Mouse (Mus musculus) limb, embryonic 14.5 days (tissue): ENCODE data around the gene Dcp1a. TPM values are rescaled to one million over a fixed set of nuclear protein-coding genes. Genes with fewer than 3 reads are reported as not detected.
A peak's percentile ranks its signal among the peaks of the same experiment; 100 is the strongest.

Experiments
- ATAC-seq: fragments of 200-750 bp; cut with Nextera tagmentation; 2 replicates; pipeline ENCODE4 v1.8.0; 2017; ENCODE audit warnings: low read depth, moderate number of reproducible peaks, moderate TSS enrichment; ENCODE audit not compliant: low FRiP score
- DNase-seq: peaks from one replicate; pipeline ENCODE4 v3.0.0-alpha.2; 2015; ENCODE audit warnings: low spot score
- H3K27ac ChIP-seq: fragments of 300-500 bp; sonication (generic); replicated peaks from 2 replicates; pipeline ENCODE4 v1.5.1; 2014; ENCODE audit warnings: low read depth, mild to moderate bottlenecking, low read length, moderate library complexity, mixed read lengths
- H3K27me3 ChIP-seq: fragments of 300-500 bp; sonication (generic); 2 replicates; pipeline ENCODE4 v1.6.1; 2014; ENCODE audit warnings: low read length, mixed read lengths; ENCODE audit not compliant: control insufficient read depth, insufficient read depth
- H3K36me3 ChIP-seq: fragments of 300-500 bp; sonication (generic); 2 replicates; pipeline ENCODE4 v1.6.1; 2014; ENCODE audit warnings: mild to moderate bottlenecking, low read length, moderate library complexity, mixed read lengths; ENCODE audit not compliant: control insufficient read depth, insufficient read depth
- H3K4me1 ChIP-seq: fragments of 300-500 bp; sonication (generic); 2 replicates; pipeline ENCODE4 v1.6.1; 2014; ENCODE audit warnings: antibody characterized with exemption, low read length, mixed read lengths; ENCODE audit not compliant: control insufficient read depth, insufficient read depth
- H3K4me2 ChIP-seq: fragments of 300-500 bp; sonication (generic); replicated peaks from 2 replicates; pipeline ENCODE4 v1.6.1; 2014; ENCODE audit warnings: low read depth, mild to moderate bottlenecking, low read length, moderate library complexity; ENCODE audit not compliant: severe bottlenecking
- H3K4me3 ChIP-seq: fragments of 300-500 bp; sonication (generic); replicated peaks from 2 replicates; pipeline ENCODE4 v1.5.1; 2014; ENCODE audit warnings: low read length
- H3K9ac ChIP-seq: fragments of 300-500 bp; sonication (generic); 2 replicates; pipeline ENCODE4 v1.6.1; 2014; ENCODE audit warnings: mild to moderate bottlenecking, low read depth, low read length, moderate library complexity; ENCODE audit not compliant: severe bottlenecking
- H3K9me3 ChIP-seq: fragments of 300-500 bp; sonication (generic); 2 replicates; pipeline ENCODE4 v1.6.1; 2016; ENCODE audit warnings: low read length; ENCODE audit not compliant: control insufficient read depth
- POLR2A ChIP-seq: fragments of 200-500 bp; IDR thresholded peaks from 2 replicates; pipeline ENCODE4 v1.8.0; 2012; ENCODE audit warnings: inconsistent platforms, mild to moderate bottlenecking, moderate library complexity, borderline replicate concordance; ENCODE audit not compliant: insufficient read depth, insufficient read length; ENCODE audit errors: extremely low read depth
- WGBS: fragments of 180-500 bp; shearing (Covaris S2); extraction: QIAGEN DNeasy Blood & Tissue Kit; methylation state at CpG from one replicate; pipeline ENCODE4 v1.1.7; 2014; 5-methylcytosine and 5-hydroxymethylcytosine counted together
- polyA plus RNA-seq, 2 experiments: library from polyadenylated mRNA; depleted of rRNA in 1 of 2; stranded (reverse) in 1 of 2; unstranded in 1 of 2; fragments of >200 nt; fragmentation: Nextera tagmentation in 1 of 2; extraction: Ambion mirVana in 1 of 2; gene quantifications; 2 replicates each; pipeline versions ENCODE4 v1.2.1 to v1.2.3; 2012 to 2014

Dcp1a gene
- polyA plus RNA-seq, 2 experiments = 24.8 to 40.5 TPM

DNA sequence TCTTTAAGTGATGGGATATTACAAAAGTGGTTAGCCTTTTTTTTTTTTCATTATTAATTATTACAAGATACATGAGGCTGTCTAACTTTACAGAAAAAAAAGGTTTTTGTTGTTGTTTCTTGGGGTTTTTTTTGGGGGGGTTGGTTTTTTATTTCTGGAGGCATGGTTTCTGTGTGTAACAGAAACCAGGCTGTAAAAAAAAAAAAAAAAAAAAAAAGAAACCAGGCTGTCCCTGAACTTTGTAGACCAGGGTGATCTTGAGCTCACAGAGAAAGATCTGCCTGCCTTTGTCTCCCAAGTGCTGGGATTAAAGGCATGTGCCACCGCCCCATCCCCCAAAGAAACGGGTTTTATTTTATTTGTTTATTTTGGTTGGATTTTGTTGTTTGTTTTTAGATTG, 72.6 kb downstream of the Dcp1a start:
- Histone ChIP-seq H3K9ac (no peak overlapping the region), H3K27me3 (no peaks in the 10 kb centered on the region), H3K4me1 (peaks cover 26% of the 10 kb centered on the region), H3K36me3 (peaks cover 7% of the 10 kb centered on the region), H3K4me3 (no peak overlapping the region), H3K27ac (no peak overlapping the region), H3K4me2 (no peak overlapping the region), H3K9me3 (no peaks in the 10 kb centered on the region)
- no peak for DNase-seq
- no peak for ATAC-seq
- TF ChIP-seq POLR2A = no peak
- WGBS = 89% methylated on average over 2 of the region's 2 CpGs

DNA sequence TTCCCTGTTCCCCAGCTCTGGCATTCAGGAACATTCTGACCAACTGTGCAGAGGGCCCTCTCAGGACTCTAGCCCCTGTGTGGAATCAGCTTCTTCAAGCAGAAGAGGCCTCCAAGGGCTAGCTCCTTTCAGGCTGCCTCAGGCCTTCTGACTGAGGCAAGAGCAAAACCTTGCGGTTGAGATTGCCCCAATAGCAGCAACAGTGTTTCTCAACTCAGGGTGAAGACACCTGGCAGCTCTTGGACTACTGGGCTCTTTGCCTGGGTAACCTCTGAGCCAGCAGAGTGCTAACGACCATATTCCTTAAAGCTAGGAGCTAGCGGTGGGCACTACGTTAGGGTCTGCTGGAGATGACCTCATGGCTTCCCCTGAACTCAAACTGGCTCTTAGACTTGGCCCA, 73.8 kb downstream of the Dcp1a start:
- DNase-seq = no peak
- Histone ChIP-seq H3K36me3 (peaks cover 17% of the 10 kb centered on the region), H3K4me1 (peaks cover 22% of the 10 kb centered on the region), H3K4me3 (no peak overlapping the region), H3K9me3 (no peaks in the 10 kb centered on the region), H3K9ac (no peak overlapping the region), H3K27ac (no peak overlapping the region), H3K27me3 (no peaks in the 10 kb centered on the region), H3K4me2 (no peak overlapping the region)
- TF ChIP-seq POLR2A = no peak
- 88% methylated on average over 4 of the region's 4 CpGs for WGBS
- no peak for ATAC-seq

DNA sequence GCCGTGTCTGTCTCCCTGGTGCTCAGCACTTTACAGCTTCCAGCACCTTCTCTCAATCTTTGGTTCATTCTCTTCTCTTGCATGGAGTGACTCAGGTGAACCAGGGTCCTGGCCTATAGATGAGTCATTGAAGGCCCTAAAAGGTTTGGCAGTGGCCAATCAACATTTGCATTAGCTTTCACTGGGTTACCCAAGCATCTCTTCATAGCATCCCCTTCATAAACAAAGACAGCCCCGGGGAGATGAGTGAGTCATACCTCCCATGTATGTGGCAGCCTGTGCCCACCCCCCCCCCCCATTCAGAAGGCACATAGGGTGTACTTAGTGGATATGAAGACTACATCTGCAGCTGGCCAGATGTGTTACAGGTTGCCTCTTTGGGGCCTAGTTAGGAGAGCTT, 77.3 kb downstream of the Dcp1a start:
- peaks cover 46% of the 10 kb centered on the region for H3K36me3 ChIP-seq
- H3K27me3 ChIP-seq = no peaks in the 10 kb centered on the region
- H3K27ac ChIP-seq = no peak overlapping the region
- no peak overlapping the region for H3K9ac ChIP-seq
- ATAC-seq = no peak
- WGBS = 89% methylated on average over 2 of the region's 2 CpGs
- no peak overlapping the region for H3K4me3 ChIP-seq
- H3K4me1 ChIP-seq = peaks cover under 1% of the 10 kb centered on the region; the same call in 1 of the 2 replicates
- no peaks in the 10 kb centered on the region for H3K9me3 ChIP-seq
- DNase-seq = no peak
- H3K4me2 ChIP-seq = no peak overlapping the region
- TF ChIP-seq POLR2A = no peak

DNA sequence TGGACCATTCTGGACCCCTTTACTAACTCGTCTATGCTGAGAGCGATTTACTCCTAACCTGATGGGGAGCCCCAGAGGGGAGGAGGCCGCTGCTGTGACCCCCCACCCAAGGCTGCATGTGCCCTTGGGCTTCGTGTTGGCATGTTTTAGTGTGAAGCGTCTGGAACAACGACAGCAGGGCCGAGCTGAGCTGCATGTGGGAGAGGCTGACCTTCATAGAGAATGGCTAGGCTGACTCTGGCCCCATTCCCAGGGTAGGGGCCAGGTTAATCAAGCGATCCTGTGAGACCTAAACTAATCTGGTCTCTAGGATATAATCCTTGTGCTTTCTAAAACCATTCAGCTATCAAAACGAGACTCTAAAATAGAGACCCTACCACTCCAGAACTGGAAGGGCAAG, 78.4 kb downstream of the Dcp1a start:
- H3K4me3 ChIP-seq = no peak overlapping the region
- no peak for DNase-seq
- no peak overlapping the region for H3K4me2 ChIP-seq
- H3K9me3 ChIP-seq = no peaks in the 10 kb centered on the region
- no peak overlapping the region for H3K9ac ChIP-seq
- 78% methylated on average over 9 of the region's 9 CpGs for WGBS
- H3K27ac ChIP-seq = no peak overlapping the region
- ATAC-seq = no peak
- H3K27me3 ChIP-seq = no peaks in the 10 kb centered on the region
- no peaks in the 10 kb centered on the region for H3K4me1 ChIP-seq
- no peak for TF ChIP-seq POLR2A
- H3K36me3 ChIP-seq = peaks cover 51% of the 10 kb centered on the region

DNA sequence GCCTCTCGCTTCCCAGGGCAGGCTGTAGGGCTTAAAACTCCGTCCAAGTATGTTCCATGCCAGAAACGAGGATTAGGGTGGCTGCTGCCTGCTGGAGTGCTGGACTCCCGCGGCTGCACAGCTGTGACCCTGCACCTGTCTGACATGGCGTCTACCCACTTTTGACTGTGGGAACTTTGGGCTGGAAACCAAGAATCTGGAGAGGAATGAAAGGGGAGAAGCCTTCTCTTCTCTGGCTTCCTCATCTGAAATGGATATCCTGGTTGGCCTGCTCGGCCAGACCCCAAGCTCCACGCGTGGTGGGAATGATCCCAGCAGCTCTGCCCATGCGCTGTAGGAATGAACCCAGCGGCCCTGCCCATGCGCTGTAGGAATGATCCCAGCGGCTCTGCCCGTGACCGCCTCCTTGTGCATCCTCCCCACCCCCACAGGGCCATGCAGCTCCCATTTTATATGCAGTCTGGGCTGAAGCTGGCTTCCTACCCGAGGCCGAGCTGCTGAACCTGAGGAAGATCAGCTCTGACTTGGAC, 80.1 kb downstream of the Dcp1a start:
- Histone ChIP-seq H3K4me3 (no peak overlapping the region), H3K4me1 (no peaks in the 10 kb centered on the region), H3K36me3 (peaks cover 61% of the 10 kb centered on the region), H3K9ac (no peak overlapping the region), H3K27me3 (no peaks in the 10 kb centered on the region), H3K9me3 (no peaks in the 10 kb centered on the region), H3K27ac (no peak overlapping the region), H3K4me2 (no peak overlapping the region)
- ATAC-seq (peak; percentile 82), DNase-seq (peak; percentile 47)
- WGBS = 74% methylated on average over 14 of the region's 17 CpGs
- TF ChIP-seq POLR2A = no peak

DNA sequence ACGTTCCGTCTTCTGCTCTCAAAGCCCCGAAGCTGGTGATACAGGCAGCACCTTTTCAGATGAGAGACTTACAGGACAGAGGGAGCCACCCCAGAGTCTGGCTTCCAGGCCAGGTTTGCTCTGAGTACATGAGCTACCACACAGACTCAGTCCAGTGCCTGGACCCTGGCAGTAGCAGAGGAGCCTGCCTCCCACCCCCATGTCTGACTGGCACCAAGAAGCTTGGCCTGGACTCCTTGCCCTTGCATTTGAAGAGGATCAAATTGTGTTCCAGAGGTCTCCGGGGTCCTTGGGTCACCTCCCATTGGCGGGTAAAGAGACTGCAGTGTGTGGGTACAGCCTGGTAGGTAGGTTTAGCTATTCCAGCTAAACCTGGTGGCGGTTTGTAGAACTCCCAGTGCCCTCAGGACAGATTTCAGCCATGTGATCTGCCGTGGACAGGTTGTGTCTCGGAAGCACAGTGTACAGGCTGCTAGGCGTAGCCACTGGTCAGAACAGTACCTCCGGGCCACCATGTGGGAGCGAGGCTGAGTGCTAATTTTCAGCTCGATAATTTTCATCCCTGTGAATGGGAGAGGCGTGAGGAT, 81.6 kb downstream of the Dcp1a start:
- Histone ChIP-seq H3K4me2 (no peak overlapping the region), H3K36me3 (peaks cover 76% of the 10 kb centered on the region), H3K27me3 (no peaks in the 10 kb centered on the region), H3K27ac (no peak overlapping the region), H3K4me3 (no peak overlapping the region), H3K4me1 (no peaks in the 10 kb centered on the region), H3K9me3 (no peaks in the 10 kb centered on the region), H3K9ac (no peak overlapping the region)
- no peak for DNase-seq
- 92% methylated on average over 13 of the region's 13 CpGs for WGBS
- no peak for TF ChIP-seq POLR2A
- ATAC-seq = no peak
